Mouse (Mus musculus) thymus, postnatal 25 days (tissue): Measurements from ENCODE around the gene Pheta2.
"Not testable (repeated sequence)": the region's sequence is repeated elsewhere in the genome, so short reads cannot be mapped to it uniquely, and the experiment has no call there.

ENCODE experiments used
- DNase-seq: peaks from one replicate; pipeline ENCODE4 v3.0.0; 2022

Pheta2 gene

GRCm38 (mm10) chr15:82372446-82372845 lies 33.7 kb downstream of the Pheta2 start:
- DNase-seq, result no peak

DNA sequence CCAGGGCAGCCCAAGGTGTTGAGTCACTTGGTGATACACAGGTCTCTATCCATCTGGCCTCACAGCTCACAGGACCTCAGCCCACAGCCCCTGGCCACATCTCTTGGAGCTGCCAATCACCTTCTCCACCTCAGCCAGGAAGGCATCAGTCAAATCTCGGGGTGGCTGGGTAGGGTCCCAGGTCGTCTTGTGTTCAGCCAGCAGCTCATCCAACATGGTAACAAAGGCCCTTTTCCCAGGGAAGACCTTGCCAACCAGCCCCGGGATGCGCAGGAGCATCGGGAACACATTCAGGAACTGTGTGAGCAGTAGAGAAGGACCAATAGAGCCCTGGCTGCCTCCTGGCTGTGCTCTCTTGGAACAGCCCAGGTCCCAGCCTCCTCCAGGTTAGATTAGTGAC lies 34.2 kb downstream of the Pheta2 start:
- no peak for DNase-seq

DNA sequence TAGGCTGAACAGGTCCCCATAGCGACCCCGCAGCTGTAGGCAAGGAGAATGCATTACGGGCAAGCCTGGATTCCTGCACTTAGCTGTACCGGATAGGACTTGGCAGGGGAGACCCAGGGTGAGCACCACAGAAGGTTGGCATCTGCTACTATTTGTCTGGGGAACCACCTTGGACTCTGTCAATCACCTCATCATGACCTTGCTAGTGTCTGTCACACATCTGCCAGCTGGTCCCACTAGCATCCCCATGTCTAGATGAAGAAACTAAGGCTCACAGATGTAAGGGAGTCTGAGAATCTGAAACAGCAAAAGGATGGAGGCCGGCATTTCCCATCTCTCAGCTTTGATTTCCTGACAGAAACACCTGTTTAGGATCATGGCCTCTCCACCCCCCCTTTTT lies 35.7 kb downstream of the Pheta2 start:
- no peak for DNase-seq

DNA sequence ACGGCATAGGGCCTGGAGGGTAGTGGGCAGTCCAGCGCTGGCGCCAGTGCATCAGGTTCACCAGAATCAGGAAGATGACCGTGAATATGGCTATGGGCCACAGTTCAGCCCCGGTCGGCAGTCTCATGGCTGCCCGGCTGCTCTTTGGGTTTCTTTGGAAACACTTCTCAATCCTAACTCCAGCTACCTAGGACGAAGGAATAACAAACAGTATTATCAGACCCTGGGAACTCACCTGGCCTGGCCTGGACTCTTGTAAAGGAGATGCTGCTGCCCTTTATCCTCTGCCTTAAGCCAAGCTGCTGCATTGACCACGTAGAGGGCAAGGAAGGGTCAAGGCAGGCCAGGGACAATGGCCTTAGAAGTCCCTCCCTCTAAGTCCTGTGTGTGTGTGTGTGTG lies 37.1 kb downstream of the Pheta2 start:
- no peak for DNase-seq

- DNase-seq, result no peak
Measured at GRCm38 (mm10) chr15:82376393-82377138, 37.8 kb downstream of the Pheta2 start.

DNA sequence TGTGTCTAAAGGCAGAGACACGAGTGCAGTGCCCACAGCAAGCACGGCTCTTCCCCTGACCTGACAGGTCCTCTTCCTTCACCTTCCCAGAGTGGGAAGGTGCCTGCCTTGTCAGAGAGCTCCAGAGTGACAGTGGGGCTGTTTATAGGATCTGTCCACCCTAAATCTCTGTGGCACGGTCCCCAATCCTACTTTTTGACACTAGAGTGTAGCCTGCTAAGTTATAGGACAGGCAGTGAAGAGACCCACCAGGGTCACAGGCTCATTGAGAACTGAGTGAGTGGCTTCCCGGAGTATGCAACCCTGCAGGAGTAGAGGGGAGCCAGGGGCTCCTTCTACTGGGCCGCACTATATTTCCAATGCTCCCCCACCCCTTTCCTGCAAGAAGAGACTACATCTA lies 39.0 kb downstream of the Pheta2 start:
- DNase-seq, result no peak

DNA sequence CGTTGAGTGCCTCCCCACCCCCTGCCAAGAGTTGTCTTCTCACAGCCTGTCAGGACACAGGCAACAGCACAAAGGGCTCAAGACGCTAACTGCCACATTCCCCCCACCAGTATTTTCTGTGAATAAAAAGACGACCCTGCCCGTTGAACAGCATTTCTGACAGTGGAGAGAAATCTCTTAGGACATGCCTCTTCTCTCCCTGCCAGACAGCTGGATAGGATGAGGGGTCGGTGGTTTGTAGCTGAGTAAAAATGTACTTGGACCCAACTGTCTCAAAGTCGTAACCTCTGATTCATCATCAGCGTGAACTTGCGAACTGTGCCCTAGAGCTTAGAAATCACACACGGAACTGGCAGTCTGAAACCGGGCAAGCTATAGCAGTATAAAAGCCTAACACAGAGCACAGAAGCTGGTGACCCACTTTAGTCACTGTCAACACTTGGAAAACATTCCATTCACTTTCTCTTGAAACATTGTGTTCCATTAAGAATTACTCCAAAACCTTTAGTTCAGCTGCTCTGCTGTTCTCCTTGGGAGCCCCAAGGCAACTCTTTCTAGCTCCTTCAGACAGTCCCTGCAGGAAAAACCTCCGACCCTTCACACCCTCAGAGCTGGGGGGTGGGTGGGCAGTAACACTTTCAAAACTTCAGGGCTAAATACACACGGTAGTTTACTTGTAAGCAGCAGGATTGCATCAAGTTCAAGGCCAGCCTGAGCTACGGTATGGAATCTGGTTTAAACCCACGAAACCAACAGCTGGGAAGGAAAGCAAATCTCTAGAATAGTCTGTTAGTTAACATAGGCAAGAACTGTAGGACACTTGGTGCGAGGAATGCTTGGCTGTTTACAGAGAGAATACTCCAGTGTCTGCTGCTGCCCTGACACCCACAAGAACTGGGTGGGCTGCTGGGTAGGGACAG lies 39.8 kb downstream of the Pheta2 start:
- no peak for DNase-seq

GRCm38 (mm10) chr15:82379511-82379870 lies 40.7 kb downstream of the Pheta2 start:
- no peak for DNase-seq

DNA sequence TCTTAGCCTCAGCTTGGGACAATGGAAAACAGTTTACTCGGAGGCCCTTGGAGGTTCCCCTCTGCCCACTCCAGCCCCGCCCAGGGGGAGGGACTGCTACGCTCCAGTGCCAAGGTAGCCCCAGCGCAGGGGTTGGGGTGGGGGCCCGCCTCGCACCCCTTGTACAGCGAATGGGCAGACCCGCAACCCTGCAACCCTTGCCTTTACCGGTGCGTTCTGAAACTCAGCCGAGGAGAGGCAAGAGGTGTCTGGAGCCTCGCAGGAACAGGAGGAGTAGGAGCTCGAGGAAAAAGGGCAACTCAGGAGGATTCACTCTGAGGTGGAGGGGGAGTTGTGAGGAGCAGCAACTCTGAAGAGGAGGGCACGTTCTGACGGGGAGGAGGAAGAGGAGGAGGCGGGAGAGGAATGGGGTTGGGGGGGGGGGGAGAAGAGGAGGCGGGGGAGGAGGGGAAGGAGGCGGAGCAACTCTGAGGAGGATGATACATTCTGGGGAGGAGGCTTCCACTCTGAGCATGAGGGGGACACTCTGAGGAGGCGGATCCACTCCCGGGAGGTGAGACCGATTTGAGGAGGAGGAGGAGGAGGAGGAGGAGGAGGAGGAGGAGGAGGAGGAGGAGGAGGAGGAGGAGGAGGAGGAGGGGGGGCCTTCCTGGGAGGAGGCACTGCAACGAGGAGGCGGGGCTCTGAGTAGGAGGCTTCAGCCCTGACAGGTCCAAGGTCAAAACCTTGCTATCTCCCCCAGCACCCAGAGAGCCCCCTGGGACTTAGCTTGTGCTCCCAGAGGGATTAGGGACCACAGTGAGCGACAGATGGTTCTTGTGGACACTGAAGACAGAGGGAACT lies 41.4 kb downstream of the Pheta2 start, which contains the start of gene Cyp2d22:
TSS of gene Cyp2d22 (minus strand) at position 390 of the 843 bp plus-strand sequence.
- DNase-seq, result peak; percentile 39

DNA sequence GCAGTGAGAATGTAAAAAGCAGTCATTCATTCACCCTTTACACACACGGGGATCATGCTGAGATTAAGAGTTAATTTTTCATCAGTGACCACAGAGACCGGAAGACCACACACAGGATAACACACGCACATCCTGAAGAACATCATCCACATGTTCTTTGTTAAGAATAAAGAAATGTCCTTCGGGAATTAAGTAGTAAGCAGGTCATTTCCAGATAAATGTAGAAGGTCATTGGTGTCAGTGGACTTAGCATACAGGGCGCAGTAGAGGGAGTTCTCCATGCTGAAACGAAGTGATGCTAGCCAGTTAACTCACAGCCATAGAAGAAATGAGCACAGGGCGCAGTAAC lies 41.9 kb downstream of the Pheta2 start:
- no peak for DNase-seq

GRCm38 (mm10) chr15:82382441-82382840 lies 43.7 kb downstream of the Pheta2 start:
- no peak for DNase-seq

GRCm38 (mm10) chr15:82385729-82386128 lies 47.0 kb downstream of the Pheta2 start:
- no peak for DNase-seq

DNA sequence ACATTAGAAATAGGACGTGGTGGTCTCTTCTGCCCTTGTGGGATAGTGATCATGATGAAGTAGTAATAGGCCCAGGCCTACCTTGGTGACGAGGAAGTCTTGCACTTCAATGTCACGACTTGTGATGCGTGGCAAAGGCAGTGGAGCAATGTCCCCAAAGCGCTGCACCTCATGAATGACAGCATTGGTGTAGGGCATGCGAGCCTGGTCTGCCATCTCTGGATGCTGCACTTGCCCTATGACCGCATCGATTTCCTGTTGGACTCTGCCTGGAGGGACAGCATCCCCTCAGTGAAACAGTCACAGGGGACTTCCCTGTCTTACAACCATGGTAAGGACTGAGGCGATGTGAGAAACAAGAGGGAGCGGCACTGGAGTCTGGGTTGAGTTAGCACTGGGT lies 51.2 kb downstream of the Pheta2 start:
- DNase-seq, result not testable (repeated sequence)

DNA sequence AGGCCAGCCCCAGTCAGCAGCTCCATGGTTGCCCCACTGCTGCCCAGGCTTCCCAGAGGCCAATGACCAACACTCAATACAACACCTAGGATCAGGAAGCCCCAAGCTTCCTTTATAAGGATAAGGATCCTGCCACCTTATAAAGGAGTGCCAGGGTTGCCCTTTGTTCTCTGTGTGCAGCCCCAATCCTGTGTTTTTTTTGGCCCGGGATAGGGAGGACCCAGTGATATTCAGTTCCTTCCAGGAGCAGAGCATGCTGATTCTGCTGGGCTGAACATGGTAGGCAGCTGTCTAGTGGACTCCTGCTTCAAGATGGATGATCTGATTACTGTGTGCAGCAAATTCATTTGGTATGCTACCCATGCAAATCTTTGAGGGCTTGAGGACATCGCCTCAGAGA lies 55.2 kb downstream of the Pheta2 start, which contains the start of gene Cyp2d11:
TSS of gene Cyp2d11 (minus strand) at position 101 of the 400 bp plus-strand sequence.
- DNase-seq, result not testable (repeated sequence)
